19 mouse cellular contexts compared by ENCODE assay signal in the genomic region with DNA sequence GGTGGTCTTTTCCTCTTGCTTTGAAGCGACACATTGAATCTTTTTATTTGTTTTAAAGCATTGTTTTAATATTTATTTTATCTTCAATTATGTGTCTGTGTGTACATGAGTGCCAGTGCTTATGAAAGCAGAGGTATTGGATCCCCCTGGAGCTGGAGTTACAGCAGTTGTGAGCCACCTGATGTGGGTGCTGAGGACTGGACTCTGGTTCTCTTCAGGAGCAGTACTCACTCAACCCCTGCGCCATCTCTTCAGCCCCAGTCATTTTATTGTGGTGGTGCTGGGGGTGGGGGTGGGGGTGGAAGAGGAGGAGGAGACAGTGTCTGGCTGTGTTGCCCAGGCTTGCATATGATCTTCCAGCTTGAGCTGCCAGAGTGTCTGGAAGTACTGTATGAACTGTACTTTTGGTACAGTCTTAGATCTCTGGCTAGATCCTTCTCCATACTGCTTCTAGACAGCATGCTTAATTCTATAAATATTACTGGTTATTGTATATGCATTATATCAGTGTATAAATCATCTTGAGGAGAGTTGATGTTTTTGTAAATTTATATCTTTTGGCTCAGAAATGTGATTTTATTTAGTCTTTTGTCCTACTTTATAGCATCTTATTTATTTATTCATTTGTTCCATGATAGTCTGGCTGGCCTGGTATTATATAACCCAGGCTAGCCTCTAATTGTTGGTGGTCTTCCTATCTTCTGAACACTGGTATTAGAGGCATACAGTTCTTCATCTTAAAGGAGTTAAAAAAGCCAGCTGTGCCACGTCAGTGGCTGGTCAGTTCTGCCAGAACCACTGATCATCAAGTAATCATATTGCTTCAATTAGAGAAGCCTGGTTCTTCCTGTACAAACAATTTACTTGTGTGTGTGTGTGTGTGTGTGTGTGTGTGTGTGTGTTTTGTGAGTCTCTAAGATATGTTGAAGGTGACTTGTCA. TPM values are rescaled to one million over a fixed set of nuclear protein-coding genes. Genes with fewer than 3 reads are reported as not detected.
DNase-seq lines count a peak whose midpoint lies in the region; ATAC-seq and TF ChIP-seq lines count a peak whose summit lies in the region.
"Had no signal": no experiment of that assay in that cellular context is flagged by ENCODE, and none has a peak within 500 bp of the region (broad histone marks: within the 10 kb centered on the region; RNA-seq: fewer than 3 reads in every experiment).

No protein-coding gene starts in this region.

- no peak overlapping the region for H3K27ac ChIP-seq in forebrain, embryonic 16.5 days (ENCODE audit: low read length)
- no peak overlapping the region for H3K27ac ChIP-seq in forebrain, embryonic 12.5 days
- H3K27ac ChIP-seq in kidney, embryonic 16.5 days (ENCODE audit: low read length): no peak overlapping the region
- no peak overlapping the region for H3K27ac ChIP-seq in kidney, adult 2 months (ENCODE audit: insufficient read depth, low read depth, low read length)
- no peak overlapping the region for H3K27ac ChIP-seq in midbrain, embryonic 15.5 days
- no peak overlapping the region for H3K27ac ChIP-seq in midbrain, embryonic 11.5 days (ENCODE audit: low read depth, low read length)
- H3K27ac ChIP-seq in stomach, embryonic 16.5 days (ENCODE audit: low read length): no peak overlapping the region
- H3K27ac ChIP-seq: limb, embryonic 12.5 days; liver, embryonic 14.5 days had no signal

- H3K4me2 ChIP-seq in forebrain, embryonic 16.5 days (ENCODE audit: low read length): no peak overlapping the region
- H3K4me2 ChIP-seq in forebrain, embryonic 12.5 days: no peak overlapping the region
- no peak overlapping the region for H3K4me2 ChIP-seq in kidney, embryonic 16.5 days (replicated peaks; ENCODE audit: low read depth, low read length)
- no peak overlapping the region for H3K4me2 ChIP-seq in midbrain, embryonic 15.5 days
- no peak overlapping the region for H3K4me2 ChIP-seq in midbrain, embryonic 11.5 days
- no peak overlapping the region for H3K4me2 ChIP-seq in stomach, embryonic 16.5 days (ENCODE audit: low read depth, low read length)
- H3K4me2 ChIP-seq: limb, embryonic 12.5 days had no signal

- peaks cover 21% of the 10 kb centered on the region for H3K4me1 ChIP-seq in forebrain, embryonic 16.5 days (replicated peaks; ENCODE audit: control insufficient read depth, insufficient read depth, low read length)
- peaks cover 16% of the 10 kb centered on the region for H3K4me1 ChIP-seq in forebrain, embryonic 12.5 days
- H3K4me1 ChIP-seq in kidney, embryonic 16.5 days (ENCODE audit: insufficient read depth, low read length): peaks cover 22% of the 10 kb centered on the region
- peaks cover 25% of the 10 kb centered on the region for H3K4me1 ChIP-seq in kidney, adult 2 months (ENCODE audit: control insufficient read depth, insufficient read depth, low read length)
- H3K4me1 ChIP-seq in midbrain, embryonic 15.5 days: peaks cover 19% of the 10 kb centered on the region
- H3K4me1 ChIP-seq in midbrain, embryonic 11.5 days (ENCODE audit: control insufficient read depth, insufficient read depth, low read length): no peaks in the 10 kb centered on the region; the same call in 1 of the 2 replicates
- H3K4me1 ChIP-seq in stomach, embryonic 16.5 days (ENCODE audit: control insufficient read depth, insufficient read depth, low read length): peaks cover 43% of the 10 kb centered on the region

- H3K4me3 ChIP-seq in forebrain, embryonic 16.5 days (replicated peaks; ENCODE audit: low read length): no peak overlapping the region
- no peak overlapping the region for H3K4me3 ChIP-seq in forebrain, embryonic 12.5 days (replicated peaks)
- no peak overlapping the region for H3K4me3 ChIP-seq in kidney, embryonic 16.5 days (ENCODE audit: low read length)
- H3K4me3 ChIP-seq in kidney, adult 2 months (ENCODE audit: insufficient read depth, low read depth, low read length): no peak overlapping the region
- H3K4me3 ChIP-seq in midbrain, embryonic 15.5 days: no peak overlapping the region
- no peak overlapping the region for H3K4me3 ChIP-seq in midbrain, embryonic 11.5 days (ENCODE audit: low read depth, low read length)
- no peak overlapping the region for H3K4me3 ChIP-seq in stomach, embryonic 16.5 days (replicated peaks; ENCODE audit: low read length)
- H3K4me3 ChIP-seq: limb, embryonic 12.5 days had no signal

- TF ChIP-seq CTCF in kidney, adult 2 months (conservative IDR thresholded peaks at IDR 0.05; ENCODE audit: insufficient read depth, insufficient read length, low read depth, low read length): no peak

- no peaks in the 10 kb centered on the region for H3K27me3 ChIP-seq in forebrain, embryonic 16.5 days (replicated peaks; ENCODE audit: control insufficient read depth, insufficient read depth, low read length)
- no peaks in the 10 kb centered on the region for H3K27me3 ChIP-seq in forebrain, embryonic 12.5 days
- H3K27me3 ChIP-seq in kidney, embryonic 16.5 days (ENCODE audit: insufficient read depth, low read length): no peaks in the 10 kb centered on the region
- no peaks in the 10 kb centered on the region for H3K27me3 ChIP-seq in kidney, adult 2 months (replicated peaks; ENCODE audit: control insufficient read depth, insufficient read depth, low read length)
- no peaks in the 10 kb centered on the region for H3K27me3 ChIP-seq in midbrain, embryonic 15.5 days (replicated peaks)
- no peaks in the 10 kb centered on the region for H3K27me3 ChIP-seq in midbrain, embryonic 11.5 days (ENCODE audit: control insufficient read depth, insufficient read depth, low read length)
- no peaks in the 10 kb centered on the region for H3K27me3 ChIP-seq in stomach, embryonic 16.5 days (ENCODE audit: control insufficient read depth, insufficient read depth, low read length)
- H3K27me3 ChIP-seq: limb, embryonic 12.5 days had no signal

- H3K36me3 ChIP-seq in forebrain, embryonic 16.5 days (ENCODE audit: control insufficient read depth, insufficient read depth): no peaks in the 10 kb centered on the region
- H3K36me3 ChIP-seq in forebrain, embryonic 12.5 days (replicated peaks): no peaks in the 10 kb centered on the region
- no peaks in the 10 kb centered on the region for H3K36me3 ChIP-seq in kidney, embryonic 16.5 days (ENCODE audit: insufficient read depth, low read length)
- H3K36me3 ChIP-seq in kidney, adult 2 months (ENCODE audit: control insufficient read depth, insufficient read depth, low read length): no peaks in the 10 kb centered on the region
- H3K36me3 ChIP-seq in midbrain, embryonic 15.5 days (replicated peaks): no peaks in the 10 kb centered on the region
- no peaks in the 10 kb centered on the region for H3K36me3 ChIP-seq in midbrain, embryonic 11.5 days (ENCODE audit: control insufficient read depth, insufficient read depth, low read length)
- H3K36me3 ChIP-seq in stomach, embryonic 16.5 days (ENCODE audit: control insufficient read depth, insufficient read depth, low read length): no peaks in the 10 kb centered on the region
- H3K36me3 ChIP-seq: limb, embryonic 12.5 days had no signal

- H3K9ac ChIP-seq in forebrain, embryonic 16.5 days (replicated peaks; ENCODE audit: low read depth, low read length): no peak overlapping the region
- no peak overlapping the region for H3K9ac ChIP-seq in forebrain, embryonic 12.5 days
- H3K9ac ChIP-seq in kidney, embryonic 16.5 days (replicated peaks; ENCODE audit: low read length): no peak overlapping the region
- no peak overlapping the region for H3K9ac ChIP-seq in midbrain, embryonic 15.5 days
- H3K9ac ChIP-seq in midbrain, embryonic 11.5 days (ENCODE audit: low read length): no peak overlapping the region
- no peak overlapping the region for H3K9ac ChIP-seq in stomach, embryonic 16.5 days (ENCODE audit: low read length)
- H3K9ac ChIP-seq: limb, embryonic 12.5 days; liver, embryonic 14.5 days had no signal

- H3K9me3 ChIP-seq in forebrain, embryonic 16.5 days (ENCODE audit: control insufficient read depth, low read length): no peaks in the 10 kb centered on the region
- no peaks in the 10 kb centered on the region for H3K9me3 ChIP-seq in forebrain, embryonic 12.5 days
- no peaks in the 10 kb centered on the region for H3K9me3 ChIP-seq in kidney, embryonic 16.5 days (ENCODE audit: low read length)
- H3K9me3 ChIP-seq in midbrain, embryonic 15.5 days: no peaks in the 10 kb centered on the region
- H3K9me3 ChIP-seq in midbrain, embryonic 11.5 days (ENCODE audit: control insufficient read depth, low read length): no peaks in the 10 kb centered on the region
- no peaks in the 10 kb centered on the region for H3K9me3 ChIP-seq in stomach, embryonic 16.5 days (replicated peaks; ENCODE audit: control insufficient read depth, low read length)
- H3K9me3 ChIP-seq: limb, embryonic 12.5 days had no signal

- ATAC-seq in forebrain, embryonic 16.5 days: peak; percentile 41; the same call in 1 of the 2 replicates
- ATAC-seq in forebrain, embryonic 12.5 days (ENCODE audit: low FRiP score): no peak
- peak; percentile 69; the same call in 1 of the 2 replicates for ATAC-seq in kidney, embryonic 16.5 days (ENCODE audit: low FRiP score, low TSS enrichment)
- ATAC-seq in midbrain, embryonic 15.5 days (replicated peaks): peak; percentile 37; the same call in 1 of the 2 replicates
- ATAC-seq in midbrain, embryonic 11.5 days (ENCODE audit: low FRiP score): no peak
- peak; percentile 45; the same call in 1 of the 2 replicates for ATAC-seq in stomach, embryonic 16.5 days (ENCODE audit: insufficient read depth, low FRiP score)

- TF ChIP-seq POLR2A in kidney, adult 2 months (IDR thresholded peaks at IDR 0.05; ENCODE audit: low read depth, low read length): no peak

- 75% methylated on average over 3 of the region's 3 CpGs for WGBS in forebrain, embryonic 16.5 days
- 77% methylated on average over 3 of the region's 3 CpGs for WGBS in forebrain, embryonic 12.5 days
- 73% methylated on average over 3 of the region's 3 CpGs for WGBS in kidney, embryonic 16.5 days
- WGBS in kidney, adult 2 months: 79% methylated on average over 3 of the region's 3 CpGs
- WGBS in midbrain, embryonic 15.5 days: 88% methylated on average over 3 of the region's 3 CpGs
- WGBS in midbrain, embryonic 11.5 days: 87% methylated on average over 3 of the region's 3 CpGs
- WGBS in stomach, embryonic 16.5 days: 48% methylated on average over 3 of the region's 3 CpGs

- no peak for DNase-seq in kidney, adult 2 months
- no peak for DNase-seq in midbrain, embryonic 11.5 days (ENCODE audit: low spot score, missing footprints)
- DNase-seq in yolk sac, embryonic 10.5 days (ENCODE audit: low spot score): no peak
- DNase-seq: adrenal gland, adult 8-10 months; cerebellum, postnatal 25 days; heart, adult 18-20 months; kidney, adult 11 months; kidney, postnatal 36 days; layer of hippocampus, adult 9-11 months; retina, postnatal 1 day; right cerebral cortex, postnatal 4 days; thymus, adult 18-20 months had no signal

RNA-seq across cellular contexts. Expression of gene Pik3ca, which starts 18.2 kb away (rescaled TPM):
- 14.1 and 16.0 TPM in 2 replicates for polyA plus RNA-seq in forebrain, embryonic 16.5 days (2015; fragmentation: Nextera tagmentation; extraction: Ambion mirVana)
- 12.9 and 15.6 TPM in 2 replicates for polyA plus RNA-seq in forebrain, embryonic 12.5 days (2016; fragmentation: Nextera tagmentation; extraction: Ambion mirVana)
- polyA plus RNA-seq in kidney, embryonic 16.5 days (2015; fragmentation: Nextera tagmentation; extraction: Ambion mirVana): 10.0 and 10.5 TPM in 2 replicates
- 7.9 and 10.2 TPM in 2 replicates for polyA plus RNA-seq in kidney, adult 2 months (2012; rRNA removed)
- polyA plus RNA-seq in midbrain, embryonic 15.5 days (2015; fragmentation: Nextera tagmentation; extraction: Ambion mirVana): 12.8 and 13.6 TPM in 2 replicates
- 12.7 and 14.0 TPM in 2 replicates for polyA plus RNA-seq in midbrain, embryonic 11.5 days (2014; fragmentation: Nextera tagmentation; extraction: Ambion mirVana)
- 7.3 and 8.2 TPM in 2 replicates for polyA plus RNA-seq in stomach, embryonic 16.5 days (2015; fragmentation: Nextera tagmentation; extraction: Ambion mirVana)

RNA-seq across cellular contexts. Expression of gene Zmat3, which starts 49.8 kb away (rescaled TPM):
- 5.3 and 6.7 TPM in 2 replicates for polyA plus RNA-seq in forebrain, embryonic 16.5 days (2015; fragmentation: Nextera tagmentation; extraction: Ambion mirVana)
- 9.5 and 11.7 TPM in 2 replicates for polyA plus RNA-seq in forebrain, embryonic 12.5 days (2016; fragmentation: Nextera tagmentation; extraction: Ambion mirVana)
- polyA plus RNA-seq in kidney, embryonic 16.5 days (2015; fragmentation: Nextera tagmentation; extraction: Ambion mirVana): 3.6 and 4.2 TPM in 2 replicates
- polyA plus RNA-seq in kidney, adult 2 months (2012; rRNA removed): 9.5 and 9.9 TPM in 2 replicates
- 7.0 and 8.0 TPM in 2 replicates for polyA plus RNA-seq in midbrain, embryonic 15.5 days (2015; fragmentation: Nextera tagmentation; extraction: Ambion mirVana)
- 10.7 and 12.1 TPM in 2 replicates for polyA plus RNA-seq in midbrain, embryonic 11.5 days (2014; fragmentation: Nextera tagmentation; extraction: Ambion mirVana)
- polyA plus RNA-seq in stomach, embryonic 16.5 days (2015; fragmentation: Nextera tagmentation; extraction: Ambion mirVana): 5.7 and 6.4 TPM in 2 replicates

Comparison
In these comparisons a context has a peak if more than half of its experiments do, and no peak if none do; other contexts are left out.
1. ATAC-seq: peak in forebrain, embryonic 16.5 days (single experiment), kidney, embryonic 16.5 days (single experiment), midbrain, embryonic 15.5 days (single experiment) and stomach, embryonic 16.5 days (single experiment); none in forebrain, embryonic 12.5 days (single experiment) and midbrain, embryonic 11.5 days (single experiment).